Mouse (Mus musculus): ENCODE measurements at regions not wholly inside any gene's neighbourhood (a gene's known extent, or its start where the extent isn't known, plus 50 kb on each side); places are given as distances from the start of the nearest gene placed in this dataset.

DNA sequence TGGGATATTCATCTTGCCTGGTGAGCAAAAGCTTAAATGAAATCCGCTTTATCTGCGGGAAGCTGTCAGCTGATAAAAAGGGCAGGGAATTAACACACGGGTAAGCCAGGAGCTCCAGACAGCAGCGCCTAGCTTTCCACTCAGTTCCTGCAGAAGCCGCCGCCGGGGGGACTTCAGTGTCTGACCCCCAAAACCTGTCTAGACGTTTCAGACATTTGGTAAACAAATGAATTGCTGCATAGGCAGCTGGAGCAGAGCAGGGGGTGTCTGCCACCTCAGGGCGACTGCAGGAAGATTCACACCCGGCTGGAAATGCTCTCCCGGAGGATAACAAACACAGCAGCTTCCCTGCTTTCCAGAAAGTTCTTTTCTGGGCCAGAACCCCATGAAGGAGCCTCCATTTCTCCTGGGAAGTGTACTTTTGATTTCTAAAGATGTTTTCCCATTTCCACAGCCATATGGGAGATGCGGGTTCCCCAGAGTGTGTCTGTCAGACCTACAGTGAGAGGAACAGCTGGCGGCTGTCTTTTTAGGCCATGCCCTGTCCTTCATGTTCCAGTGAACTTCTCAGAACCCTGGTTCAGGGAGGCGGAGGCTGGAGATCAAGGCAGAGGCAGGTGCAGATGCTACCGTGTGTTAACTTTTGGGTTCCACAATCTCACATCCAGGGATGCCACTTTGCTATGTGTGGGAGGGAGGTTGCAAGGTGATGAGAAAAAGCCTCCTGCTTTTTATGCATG is 58.7 kb upstream of the Pmepa1 start:
- no peak for DNase-seq (ENCODE audit: extremely low spot score)

DNA sequence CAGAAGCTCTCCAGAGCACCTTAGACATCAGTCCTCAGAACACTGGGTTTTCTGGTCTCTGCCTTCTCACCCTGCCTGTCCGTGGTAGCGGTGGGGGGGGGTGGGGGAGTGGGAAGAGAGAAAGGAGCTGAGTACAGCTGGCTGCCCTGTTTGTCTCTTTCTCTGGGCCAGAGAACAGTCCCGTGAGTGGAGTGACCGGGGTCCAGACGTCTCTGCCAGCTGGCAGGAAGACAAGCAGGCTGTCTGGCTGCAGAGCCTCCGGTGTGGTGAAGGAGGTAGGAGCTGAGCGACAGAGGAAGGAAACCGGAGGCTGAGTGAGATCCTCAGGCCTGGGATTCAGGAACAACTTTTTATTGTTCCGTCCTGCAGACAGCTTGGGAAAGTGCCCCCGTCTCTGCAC is 59.5 kb upstream of the Pmepa1 start:
- no peak for DNase-seq (ENCODE audit: extremely low spot score)

DNA sequence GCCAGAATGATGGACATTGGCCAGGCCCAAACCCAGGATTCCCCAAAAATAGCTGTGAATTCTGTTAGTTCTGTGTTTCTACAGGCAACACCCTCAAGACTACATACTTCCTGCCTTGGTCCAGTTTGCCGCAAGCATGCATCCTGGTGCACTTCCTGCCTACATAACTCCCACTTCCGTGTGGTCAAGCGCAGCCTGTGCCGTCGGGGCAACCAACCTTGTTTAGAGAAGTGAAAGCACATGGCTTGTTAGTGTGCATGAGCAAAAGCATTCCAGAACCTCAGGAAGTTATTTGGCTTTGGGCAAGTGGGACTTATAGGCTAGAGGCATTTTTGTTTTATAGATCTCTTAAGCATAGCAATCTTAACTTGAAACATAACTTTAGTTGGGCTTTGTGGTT is 61.3 kb upstream of the Pmepa1 start:
- DNase-seq (ENCODE audit: extremely low spot score): no peak

DNA sequence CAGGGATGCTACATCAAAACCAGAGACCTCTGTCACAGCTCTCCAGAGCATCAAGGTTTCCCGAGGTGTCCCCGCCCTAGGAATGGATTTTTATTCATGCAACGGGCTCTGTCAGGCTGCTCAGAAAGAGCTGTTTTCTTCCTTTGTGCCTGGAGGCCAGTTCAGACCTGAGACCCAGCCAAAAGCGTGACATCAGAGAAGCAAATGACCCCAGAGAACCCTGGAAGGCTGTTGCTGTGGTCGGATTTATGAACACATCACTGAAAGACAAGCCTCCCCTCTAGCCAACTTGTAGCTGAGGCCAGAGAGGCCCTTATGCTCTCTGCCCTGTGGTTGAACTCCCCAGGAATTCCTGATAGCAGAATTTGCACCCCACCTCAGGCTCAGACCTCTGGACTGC is 62.3 kb upstream of the Pmepa1 start:
- no peak for DNase-seq (ENCODE audit: extremely low spot score)

DNA sequence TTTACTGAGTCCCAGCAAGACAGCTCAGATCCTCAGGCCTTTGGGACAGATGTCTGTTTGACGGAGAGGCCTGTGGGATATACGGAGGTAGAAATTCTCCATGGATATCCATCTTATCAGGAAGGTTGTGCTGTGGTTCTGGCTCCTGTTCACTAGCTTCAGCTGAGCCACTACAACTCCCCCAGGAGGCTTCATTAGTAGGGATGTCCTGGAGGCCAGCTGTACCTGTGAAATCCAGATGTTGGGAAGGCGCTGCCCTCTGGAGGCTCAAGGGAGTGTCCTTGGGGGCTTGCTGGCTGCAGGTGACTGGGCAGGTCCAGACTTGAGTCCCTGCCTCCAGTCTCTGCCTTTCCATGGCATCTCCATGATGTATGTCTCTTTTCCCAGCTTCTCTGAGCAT is 62.9 kb upstream of the Pmepa1 start:
- DNase-seq (ENCODE audit: extremely low spot score): no peak

DNA sequence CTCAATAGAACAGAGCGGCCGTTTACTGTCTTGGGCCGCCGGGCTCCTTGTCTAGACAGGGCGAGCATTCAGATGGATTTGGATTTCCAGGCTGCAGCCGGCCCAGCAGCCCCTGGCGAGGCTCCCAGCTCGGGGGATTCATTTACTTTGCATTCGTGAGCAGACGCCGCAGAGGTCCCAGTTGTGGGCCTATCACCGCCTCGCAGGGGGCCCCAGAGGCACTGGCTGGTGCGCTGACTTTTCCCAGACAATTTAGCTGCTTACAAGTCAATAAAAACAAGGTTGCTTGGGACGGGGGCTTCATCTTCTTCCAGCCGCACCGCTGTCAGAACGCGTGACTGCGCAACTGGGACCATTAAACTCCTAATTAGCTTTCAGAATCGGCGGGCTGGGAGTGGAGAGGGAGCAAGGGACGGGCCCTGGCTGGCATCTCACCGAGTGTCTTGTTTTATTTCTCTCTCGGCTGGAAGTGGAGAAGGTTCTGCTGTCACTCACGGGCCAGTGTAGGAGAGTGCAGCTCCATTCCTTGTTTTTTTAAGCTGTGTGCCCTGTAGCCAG is 63.8 kb upstream of the Pmepa1 start:
- peak; percentile 55 for DNase-seq (ENCODE audit: extremely low spot score)

DNA sequence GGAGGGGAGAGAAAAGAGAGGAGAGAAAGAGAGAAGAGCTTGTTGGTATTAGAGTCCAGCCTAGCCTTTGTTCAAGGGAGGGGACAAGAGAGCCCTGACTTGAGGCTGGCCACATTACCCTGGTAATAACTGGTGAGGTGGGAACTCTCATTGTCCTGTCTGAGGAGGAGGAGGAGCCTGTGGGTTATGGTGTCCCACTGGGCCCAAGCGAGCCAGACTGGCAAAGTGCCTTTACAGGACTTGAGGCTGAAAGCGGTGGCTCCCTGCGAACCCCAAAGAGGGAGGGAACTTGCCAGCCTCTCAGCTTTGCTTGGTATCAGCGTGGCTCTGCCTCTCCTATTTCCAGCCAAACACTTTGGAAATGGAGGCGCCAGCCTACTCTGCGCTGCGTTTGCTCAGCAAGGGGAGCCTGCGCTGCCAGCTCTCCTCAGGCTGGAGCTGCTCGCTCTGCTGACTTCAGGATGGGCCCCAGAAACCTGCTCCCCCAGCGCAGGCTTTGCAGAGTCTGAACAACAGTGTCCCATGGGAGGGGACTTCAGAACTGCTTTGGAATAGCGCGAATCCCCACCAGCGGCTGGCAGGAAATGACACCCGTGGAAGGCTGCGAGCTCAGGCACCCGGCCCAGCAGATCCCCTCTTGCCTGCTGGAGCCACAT is 66.4 kb upstream of the Pmepa1 start:
- no peak for DNase-seq (ENCODE audit: extremely low spot score)

DNA sequence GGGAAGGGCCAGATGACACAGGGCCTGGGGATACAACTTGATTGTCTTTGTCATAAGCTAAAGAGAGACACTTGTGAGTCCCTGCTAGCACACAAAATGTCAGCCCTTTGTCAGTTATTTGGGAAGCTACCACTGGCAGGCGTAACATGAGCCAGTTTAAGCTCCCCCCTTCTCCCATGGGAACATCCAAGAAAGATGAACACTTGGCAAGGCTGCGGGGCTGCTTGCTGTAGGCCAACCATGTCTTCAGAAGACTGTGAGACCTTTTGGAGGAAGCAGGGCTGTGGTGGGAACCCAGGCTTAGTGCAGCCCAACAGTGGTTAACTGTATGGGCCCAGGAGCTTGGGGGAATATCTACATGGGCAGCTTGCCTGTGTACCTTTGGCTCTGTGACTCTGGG is 67.3 kb upstream of the Pmepa1 start:
- DNase-seq (ENCODE audit: extremely low spot score): no peak

DNA sequence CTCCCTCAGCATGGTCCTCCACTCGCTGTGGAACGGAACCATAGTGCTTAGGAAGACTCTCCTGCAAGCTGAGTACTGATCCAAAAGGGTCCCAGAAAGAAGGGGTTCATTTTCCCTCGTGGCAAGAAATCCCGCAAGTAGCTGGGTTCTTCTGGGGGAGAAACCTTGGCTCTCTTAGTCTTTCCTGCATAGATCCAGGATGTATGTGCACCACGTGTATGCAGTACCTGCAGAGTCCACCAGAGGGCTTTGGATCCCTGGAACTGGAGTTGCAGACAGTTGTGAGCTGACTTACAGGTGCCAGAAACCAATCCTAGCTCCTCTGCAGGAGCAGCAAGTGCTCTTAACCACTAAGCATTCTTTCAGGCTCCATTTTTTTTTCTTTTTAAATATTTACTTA is 67.9 kb upstream of the Pmepa1 start:
- DNase-seq (ENCODE audit: extremely low spot score): no peak

DNA sequence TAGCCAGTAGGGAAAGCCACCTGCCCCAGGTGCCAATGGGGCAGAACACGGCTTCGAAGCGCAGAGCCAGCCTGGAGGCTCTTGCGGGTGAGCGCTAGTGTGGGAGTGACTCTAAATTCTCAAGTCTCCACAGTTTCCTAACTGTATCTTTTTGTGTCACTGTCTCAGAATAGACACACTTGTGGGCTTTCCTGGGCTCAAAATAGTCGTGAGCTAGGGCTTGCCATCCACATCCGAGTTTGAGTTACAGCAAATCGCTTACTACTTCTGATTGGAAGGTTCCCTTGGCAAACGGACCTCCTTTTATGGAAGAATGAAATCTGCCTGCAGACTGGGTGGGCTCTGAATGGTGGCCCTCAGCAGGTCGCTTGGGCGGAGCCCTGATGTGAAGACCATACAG is 71.0 kb upstream of the Pmepa1 start:
- no peak for DNase-seq (ENCODE audit: extremely low spot score)

DNA sequence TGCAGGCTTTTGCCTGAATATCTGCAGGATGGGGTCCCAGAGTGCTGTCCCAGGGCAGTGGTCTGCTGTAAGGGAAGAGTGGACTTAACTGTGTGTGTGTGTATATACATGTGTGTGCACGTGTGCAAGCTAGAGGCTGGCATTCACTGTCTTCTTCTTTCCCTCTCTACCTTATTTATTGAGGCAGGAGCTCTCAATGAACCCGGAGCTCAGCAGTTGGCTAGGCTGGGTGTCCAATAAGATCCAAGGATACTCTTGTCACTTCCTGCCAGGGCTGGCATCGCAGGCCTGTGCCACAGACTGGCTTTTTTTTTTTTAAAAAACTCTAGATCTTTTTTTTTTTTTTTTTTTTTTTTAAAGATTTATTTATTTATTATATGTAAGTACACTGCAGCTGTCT is 72.4 kb upstream of the Pmepa1 start:
- no peak for DNase-seq (ENCODE audit: extremely low spot score)

DNA sequence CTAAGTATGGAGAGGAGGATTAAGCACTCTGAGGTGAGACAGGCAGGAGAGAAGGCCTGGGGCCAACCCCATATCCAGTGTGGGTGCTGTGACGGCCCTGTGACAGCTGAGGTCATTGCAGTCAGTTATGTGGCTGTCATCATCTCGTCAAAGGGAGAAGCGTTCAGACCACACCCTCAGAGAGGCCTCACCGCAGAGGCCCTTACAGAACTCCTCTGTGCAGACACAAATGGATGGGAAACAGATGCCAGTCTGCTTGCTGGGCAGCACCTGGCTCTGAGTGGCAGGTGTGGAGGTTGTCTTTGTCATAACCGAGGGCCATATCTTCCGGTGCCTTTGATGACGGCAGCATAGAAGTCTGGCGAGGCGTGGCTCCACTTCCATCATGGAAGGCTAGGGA is 73.2 kb upstream of the Pmepa1 start:
- DNase-seq (ENCODE audit: extremely low spot score): no peak

DNA sequence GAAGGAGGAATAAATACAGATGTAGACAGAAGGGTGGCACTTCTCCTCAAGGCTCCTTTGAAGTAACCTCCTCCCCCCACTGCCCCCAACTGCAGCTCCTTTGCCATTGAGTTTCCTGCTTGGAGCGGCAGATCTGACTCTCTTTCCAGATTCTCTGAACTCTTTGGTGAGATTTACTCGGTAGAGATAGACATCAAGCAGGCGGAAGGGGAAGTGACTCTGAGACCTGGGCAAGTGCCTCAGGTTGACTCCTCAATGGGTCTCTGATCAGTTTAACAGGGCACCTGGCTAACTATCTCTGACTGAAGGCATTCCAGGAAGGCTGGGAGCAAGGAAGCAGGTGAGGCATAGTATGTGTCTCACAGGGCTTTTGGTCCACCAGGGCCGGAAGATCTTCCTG is 73.6 kb upstream of the Pmepa1 start:
- DNase-seq (ENCODE audit: extremely low spot score): no peak

DNA sequence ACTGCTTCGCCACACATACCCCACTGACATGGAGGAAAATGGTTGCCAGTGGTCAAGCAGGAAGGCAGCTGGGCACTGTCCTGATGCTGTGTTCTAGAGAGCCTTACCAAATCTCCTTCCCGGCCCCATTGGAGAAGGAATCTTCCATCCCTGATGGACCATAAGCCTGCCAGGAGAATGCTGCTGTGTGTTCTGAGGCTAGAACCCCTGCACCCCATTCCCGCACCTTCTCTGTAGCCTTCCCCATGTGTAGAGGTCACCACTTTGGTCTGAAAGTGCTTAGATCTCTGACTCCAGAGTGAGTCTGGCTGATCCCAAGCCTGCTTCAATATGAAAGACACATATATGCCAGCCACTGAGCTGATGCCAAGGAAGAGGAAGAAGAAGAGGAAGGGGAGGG is 74.1 kb upstream of the Pmepa1 start:
- no peak for DNase-seq (ENCODE audit: extremely low spot score)

DNA sequence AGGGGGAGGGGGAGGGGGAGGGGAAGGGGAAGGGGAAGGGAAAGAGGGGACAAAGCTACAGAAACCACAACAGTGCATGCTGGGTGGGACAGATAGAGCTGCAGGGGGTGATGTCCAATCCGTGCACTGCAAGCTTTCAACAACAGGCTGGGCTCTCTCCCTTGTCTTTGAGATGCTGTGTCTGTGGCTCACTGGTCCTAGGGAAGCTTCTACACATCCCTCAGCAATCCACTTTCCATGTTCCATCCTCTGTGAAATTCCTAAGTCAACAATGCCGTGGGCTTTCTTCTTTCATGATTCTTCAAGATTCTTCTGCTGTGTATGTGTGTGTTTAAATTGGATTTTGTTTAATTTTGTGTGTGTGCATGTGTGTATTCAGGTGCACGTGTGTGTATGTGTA is 74.5 kb upstream of the Pmepa1 start:
- no peak for DNase-seq (ENCODE audit: extremely low spot score)

DNA sequence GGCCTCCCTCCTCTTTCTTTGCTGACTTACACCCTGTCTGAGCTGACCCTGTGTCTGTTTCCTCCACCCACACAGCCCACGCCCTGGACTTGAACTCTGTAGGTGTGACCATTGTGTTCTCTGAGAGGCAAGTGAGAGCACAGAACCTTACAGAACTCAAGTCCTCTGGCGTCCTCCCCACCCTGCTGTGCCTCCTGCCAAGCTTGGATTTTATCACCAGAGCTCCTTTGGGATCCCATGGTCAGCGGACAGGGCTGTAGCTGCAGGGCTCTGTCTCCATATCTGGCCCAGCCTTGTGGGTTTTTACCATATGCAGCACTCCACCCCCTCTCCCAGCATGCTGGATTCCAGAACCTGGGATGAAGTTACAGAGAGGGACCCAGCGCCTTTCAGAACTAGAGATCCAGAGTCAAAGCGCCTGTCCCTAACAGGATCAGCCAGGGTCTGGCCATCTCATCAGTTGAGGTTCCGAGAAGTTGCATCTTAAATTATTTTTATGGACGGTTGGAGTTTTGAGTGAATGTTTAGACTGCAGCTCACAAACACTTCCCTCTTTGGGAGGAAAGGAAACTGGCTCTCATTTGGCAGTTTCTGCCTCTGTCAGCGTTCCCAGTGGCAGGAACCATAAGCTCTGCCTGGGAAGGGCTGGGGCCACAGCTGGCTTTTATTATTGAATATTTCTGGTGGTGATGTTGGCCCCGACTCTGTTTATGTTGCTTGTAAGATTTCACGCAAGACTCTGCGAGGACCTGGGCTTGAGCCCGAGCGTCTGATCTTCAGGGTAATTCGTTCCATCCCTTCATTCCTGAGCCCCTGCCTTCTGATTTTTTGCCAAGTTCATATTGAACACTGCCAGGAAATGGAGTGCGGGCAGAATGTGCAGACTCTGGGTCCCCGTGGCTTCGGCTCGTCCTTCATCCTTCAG is 75.8 kb upstream of the Pmepa1 start:
- DNase-seq (ENCODE audit: extremely low spot score): no peak

DNA sequence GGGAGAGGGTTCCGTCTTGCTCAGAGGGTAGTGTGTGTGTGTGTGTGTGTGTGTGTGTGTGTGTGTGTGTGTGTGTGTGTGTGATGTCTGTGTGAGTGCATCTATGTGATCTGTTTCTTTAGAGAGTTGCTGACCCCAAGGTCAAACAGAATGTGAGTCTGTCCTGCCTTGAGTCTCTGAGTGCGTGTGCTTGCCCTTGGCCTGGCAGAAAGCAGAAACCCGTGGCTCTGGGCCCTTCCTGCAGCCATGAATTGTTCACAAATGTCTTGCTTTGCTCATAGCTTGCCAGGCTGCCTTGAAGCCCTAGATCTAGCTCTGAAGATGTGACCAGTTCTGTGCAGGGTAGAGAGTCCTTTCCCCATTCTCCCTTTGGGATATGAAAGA is 76.4 kb upstream of the Pmepa1 start:
- no peak for DNase-seq (ENCODE audit: extremely low spot score)

DNA sequence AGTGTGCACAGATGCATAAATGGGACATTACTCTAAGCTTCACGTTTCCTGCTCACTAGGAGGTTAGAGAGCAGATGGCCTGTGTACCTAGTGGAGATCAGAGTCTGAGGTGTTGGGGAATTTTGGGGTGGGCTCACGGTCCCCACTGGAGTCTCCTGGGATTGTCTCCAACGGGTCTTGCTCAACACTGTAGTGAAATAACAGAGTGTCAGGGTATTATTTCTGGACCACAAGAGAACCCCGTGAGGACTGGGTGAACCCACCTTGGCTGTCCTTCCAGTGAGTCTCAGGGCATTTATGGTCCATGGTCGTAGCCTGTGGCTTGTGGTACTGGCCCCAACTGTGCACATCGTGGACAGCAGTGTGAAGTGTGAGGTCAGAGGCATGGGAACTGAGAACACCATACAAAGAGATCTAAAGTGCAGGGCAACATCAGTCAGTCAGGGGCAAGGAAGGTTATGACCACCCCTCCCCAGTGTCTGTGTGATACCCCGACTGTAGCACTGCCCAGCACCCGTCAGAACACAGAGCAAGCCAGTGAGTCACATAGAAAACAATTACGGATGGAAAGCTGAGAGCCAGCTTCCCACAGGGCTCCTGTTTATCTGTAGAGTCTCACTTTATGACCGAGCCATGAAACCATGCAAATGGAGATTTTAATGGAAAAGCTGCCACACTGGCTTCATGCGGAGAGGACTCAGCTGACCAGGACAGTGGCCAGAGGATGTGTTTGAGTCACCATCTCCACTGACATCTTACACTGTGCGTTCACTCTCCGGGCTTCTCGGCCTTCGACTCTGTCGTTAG is 77.3 kb upstream of the Pmepa1 start:
- DNase-seq (ENCODE audit: extremely low spot score): no peak

DNA sequence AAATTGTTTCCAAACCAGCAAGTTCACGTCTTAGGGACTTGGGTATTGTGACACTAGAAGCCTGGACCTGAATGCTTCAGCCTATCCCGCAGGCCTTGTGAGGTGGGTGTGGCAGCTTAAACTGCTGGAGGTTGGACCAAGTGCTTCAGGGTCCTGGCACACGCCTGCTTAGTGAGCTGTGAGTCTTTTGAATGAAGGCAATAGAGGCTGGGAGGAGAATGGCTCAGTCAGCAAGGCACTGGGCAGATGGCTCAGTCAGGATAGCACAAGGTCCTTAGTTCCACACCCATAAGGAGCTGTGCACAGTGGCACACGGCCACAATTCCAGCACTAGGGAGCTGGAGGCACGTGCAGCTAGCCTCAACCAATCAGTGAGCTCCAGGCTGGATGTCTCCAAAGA is 80.5 kb upstream of the Pmepa1 start:
- DNase-seq (ENCODE audit: extremely low spot score): no peak

DNA sequence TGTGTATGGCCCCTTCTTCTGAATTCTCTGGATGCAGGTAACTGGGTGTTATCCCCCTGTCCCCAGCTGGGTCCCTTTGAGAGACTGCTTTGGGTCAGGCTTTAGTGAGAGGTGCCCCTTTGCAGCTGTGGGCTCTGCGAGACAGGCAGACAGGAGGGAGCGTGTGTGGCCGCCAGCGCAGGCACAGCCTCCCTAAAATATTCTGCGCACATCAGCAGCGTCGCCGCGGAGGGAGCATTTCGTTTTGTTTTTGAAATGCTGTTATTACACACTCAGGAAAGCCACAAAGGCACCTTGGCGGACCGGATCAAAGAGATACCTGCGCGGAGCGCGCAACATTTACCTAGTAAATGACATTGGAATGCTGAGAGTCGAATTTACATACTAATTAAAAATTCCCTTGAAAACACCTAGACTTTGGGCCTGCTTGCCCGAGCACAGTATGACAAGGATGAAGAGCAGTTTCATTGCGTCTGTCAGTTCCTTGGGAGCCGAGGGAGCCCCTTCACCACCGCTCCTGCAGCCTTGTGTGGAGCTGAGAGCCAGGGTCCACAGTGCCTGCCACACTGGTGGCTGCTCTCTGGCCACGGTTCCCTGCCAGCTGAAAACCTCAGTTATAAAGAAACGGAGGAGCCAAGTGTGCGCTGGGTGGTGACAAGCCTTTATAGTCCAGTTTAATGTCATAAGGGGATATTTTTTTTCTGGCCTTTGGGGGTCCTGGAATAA is 89.3 kb upstream of the Pmepa1 start:
- no peak for DNase-seq (ENCODE audit: extremely low spot score)

DNA sequence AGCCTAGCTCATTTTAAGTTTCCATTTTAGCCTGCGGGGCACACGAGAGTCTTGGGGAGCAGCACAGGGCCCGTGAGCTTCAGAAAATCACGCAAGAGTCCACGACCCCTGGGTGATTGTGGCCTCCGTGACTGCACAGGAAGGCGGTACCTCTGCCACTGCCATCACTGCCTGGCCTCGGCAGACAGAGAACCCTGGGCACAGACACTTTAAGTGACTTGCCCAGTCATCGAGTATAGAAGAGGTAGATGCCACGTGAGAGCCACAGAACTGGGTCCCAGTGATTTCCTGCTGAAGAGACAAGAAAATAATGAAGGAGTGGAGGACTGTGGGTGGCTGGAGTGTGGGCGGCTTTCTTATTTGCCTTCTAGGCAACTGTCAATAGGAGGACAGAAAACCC is 90.4 kb upstream of the Pmepa1 start:
- DNase-seq (ENCODE audit: extremely low spot score): no peak

All from embryo, embryonic 9.5 days (tissue).